Mouse (Mus musculus): ENCODE data around the gene Gm49337. TPM values are rescaled to one million over a fixed set of nuclear protein-coding genes. Genes with fewer than 3 reads are reported as not detected.
"Not testable (repeated sequence)": the region's sequence is repeated elsewhere in the genome, so short reads cannot be mapped to it uniquely, and the experiment has no call there.

Gm49337 gene
- polyA plus RNA-seq, 1 experiment from 2014 or later: not detected

GRCm38 (mm10) chr4:116217661-116218060 is 44.5 kb downstream of the Gm49337 start:
- not testable (repeated sequence) for H3K9me3 ChIP-seq (ENCODE audit: control insufficient read depth, low read length); H3K4me1 ChIP-seq (ENCODE audit: control insufficient read depth, insufficient read depth, low read length); H3K27ac ChIP-seq (ENCODE audit: low read depth, low read length); H3K4me2 ChIP-seq; H3K9ac ChIP-seq (ENCODE audit: low read length); DNase-seq (ENCODE audit: low spot score, missing footprints); H3K36me3 ChIP-seq (ENCODE audit: control insufficient read depth, insufficient read depth, low read length); ATAC-seq (ENCODE audit: low FRiP score); H3K4me3 ChIP-seq (ENCODE audit: low read depth, low read length); H3K27me3 ChIP-seq (ENCODE audit: control insufficient read depth, insufficient read depth, low read length)
- 80% methylated on average over 1 of the region's 1 CpGs for WGBS

GRCm38 (mm10) chr4:116219056-116219455 is 45.9 kb downstream of the Gm49337 start:
- Histone ChIP-seq H3K4me3 (ENCODE audit: low read depth, low read length) (no peak overlapping the region), H3K27me3 (ENCODE audit: control insufficient read depth, insufficient read depth, low read length) (no peaks in the 10 kb centered on the region), H3K27ac (ENCODE audit: low read depth, low read length) (no peak overlapping the region), H3K9ac (ENCODE audit: low read length) (no peak overlapping the region), H3K4me2 (no peak overlapping the region), H3K9me3 (ENCODE audit: control insufficient read depth, low read length) (no peaks in the 10 kb centered on the region), H3K4me1 (ENCODE audit: control insufficient read depth, insufficient read depth, low read length) (peaks cover 3% of the 10 kb centered on the region), H3K36me3 (ENCODE audit: control insufficient read depth, insufficient read depth, low read length) (no peaks in the 10 kb centered on the region)
- DNase-seq (ENCODE audit: low spot score, missing footprints) (no peak), ATAC-seq (ENCODE audit: low FRiP score) (no peak)
- 90% methylated on average over 1 of the region's 1 CpGs for WGBS

GRCm38 (mm10) chr4:116220071-116220650 is 47.0 kb downstream of the Gm49337 start:
- Histone ChIP-seq H3K4me1 (ENCODE audit: control insufficient read depth, insufficient read depth, low read length) (peaks cover 3% of the 10 kb centered on the region), H3K27me3 (ENCODE audit: control insufficient read depth, insufficient read depth, low read length) (no peaks in the 10 kb centered on the region), H3K9me3 (ENCODE audit: control insufficient read depth, low read length) (no peaks in the 10 kb centered on the region), H3K4me2 (peak overlapping the region; percentile 58), H3K4me3 (ENCODE audit: low read depth, low read length) (peak overlapping the region; percentile 73), H3K27ac (ENCODE audit: low read depth, low read length) (peak overlapping the region; percentile 99), H3K9ac (ENCODE audit: low read length) (peak overlapping the region; percentile 82), H3K36me3 (ENCODE audit: control insufficient read depth, insufficient read depth, low read length) (no peaks in the 10 kb centered on the region)
- DNase-seq (ENCODE audit: low spot score, missing footprints): peak; percentile 93
- no peak for ATAC-seq (ENCODE audit: low FRiP score)
- WGBS: 2% methylated on average over 6 of the region's 6 CpGs

- H3K4me1 ChIP-seq (ENCODE audit: control insufficient read depth, insufficient read depth, low read length): peaks cover 3% of the 10 kb centered on the region
- under 1% methylated on average over 23 of the region's 26 CpGs for WGBS
- H3K27me3 ChIP-seq (ENCODE audit: control insufficient read depth, insufficient read depth, low read length): no peaks in the 10 kb centered on the region
- no peak for ATAC-seq (ENCODE audit: low FRiP score)
- peak overlapping the region; percentile 99 for H3K27ac ChIP-seq (ENCODE audit: low read depth, low read length)
- H3K9ac ChIP-seq (ENCODE audit: low read length): peak overlapping the region; percentile 82
- peak; percentile 98 for DNase-seq (ENCODE audit: low spot score, missing footprints)
- no peaks in the 10 kb centered on the region for H3K9me3 ChIP-seq (ENCODE audit: control insufficient read depth, low read length)
- H3K36me3 ChIP-seq (ENCODE audit: control insufficient read depth, insufficient read depth, low read length): no peaks in the 10 kb centered on the region
- peak overlapping the region; percentile 73 for H3K4me3 ChIP-seq (ENCODE audit: low read depth, low read length)
- peak overlapping the region; percentile 58 for H3K4me2 ChIP-seq
Observed at GRCm38 (mm10) chr4:116220780-116221139, 47.6 kb downstream of the Gm49337 start.

- H3K4me1 ChIP-seq (ENCODE audit: control insufficient read depth, insufficient read depth, low read length): peaks cover 3% of the 10 kb centered on the region
- no peaks in the 10 kb centered on the region for H3K9me3 ChIP-seq (ENCODE audit: control insufficient read depth, low read length)
- H3K4me2 ChIP-seq: peak within 1 kb of the TSS; percentile 59
- peak within 1 kb of the TSS; percentile 99 for H3K27ac ChIP-seq (ENCODE audit: low read depth, low read length)
- H3K36me3 ChIP-seq (ENCODE audit: control insufficient read depth, insufficient read depth, low read length): no peaks in the 10 kb centered on the region
- H3K27me3 ChIP-seq (ENCODE audit: control insufficient read depth, insufficient read depth, low read length): no peaks in the 10 kb centered on the region
- DNase-seq (ENCODE audit: low spot score, missing footprints) (peak; percentile 99), ATAC-seq (ENCODE audit: low FRiP score) (peak; percentile 99)
- peak within 1 kb of the TSS; percentile 73 for H3K4me3 ChIP-seq (ENCODE audit: low read depth, low read length)
- under 1% methylated on average over 52 of the region's 53 CpGs for WGBS
- H3K9ac ChIP-seq (ENCODE audit: low read length): peak within 1 kb of the TSS; percentile 99
Observed at GRCm38 (mm10) chr4:116221140-116221851, 48.1 kb downstream of the Gm49337 start, which contains the start of gene Pik3r3. TSS of gene Pik3r3 (plus strand) at chr4:116221618.

GRCm38 (mm10) chr4:116221996-116222842 is 49.0 kb downstream of the Gm49337 start:
- Histone ChIP-seq H3K27me3 (ENCODE audit: control insufficient read depth, insufficient read depth, low read length) (no peaks in the 10 kb centered on the region), H3K36me3 (ENCODE audit: control insufficient read depth, insufficient read depth, low read length) (no peaks in the 10 kb centered on the region), H3K4me2 (peak overlapping the region; percentile 59), H3K4me1 (ENCODE audit: control insufficient read depth, insufficient read depth, low read length) (peaks cover 3% of the 10 kb centered on the region), H3K9me3 (ENCODE audit: control insufficient read depth, low read length) (no peaks in the 10 kb centered on the region), H3K27ac (ENCODE audit: low read depth, low read length) (peak overlapping the region; percentile 99), H3K9ac (ENCODE audit: low read length) (peak overlapping the region; percentile 99), H3K4me3 (ENCODE audit: low read depth, low read length) (peak overlapping the region; percentile 73)
- ATAC-seq (ENCODE audit: low FRiP score) (no peak), DNase-seq (ENCODE audit: low spot score, missing footprints) (peak; percentile 94)
- WGBS: under 1% methylated on average over 23 of the region's 23 CpGs

- H3K27me3 ChIP-seq (ENCODE audit: control insufficient read depth, insufficient read depth, low read length): no peaks in the 10 kb centered on the region
- peak overlapping the region; percentile 59 for H3K4me2 ChIP-seq
- no peaks in the 10 kb centered on the region for H3K9me3 ChIP-seq (ENCODE audit: control insufficient read depth, low read length)
- peak overlapping the region; percentile 73 for H3K4me3 ChIP-seq (ENCODE audit: low read depth, low read length)
- H3K27ac ChIP-seq (ENCODE audit: low read depth, low read length): peak overlapping the region; percentile 99
- peak overlapping the region; percentile 99 for H3K9ac ChIP-seq (ENCODE audit: low read length)
- DNase-seq (ENCODE audit: low spot score, missing footprints): no peak
- no peak for ATAC-seq (ENCODE audit: low FRiP score)
- 1% methylated on average over 6 of the region's 6 CpGs for WGBS
- H3K4me1 ChIP-seq (ENCODE audit: control insufficient read depth, insufficient read depth, low read length): peaks cover 3% of the 10 kb centered on the region
- H3K36me3 ChIP-seq (ENCODE audit: control insufficient read depth, insufficient read depth, low read length): no peaks in the 10 kb centered on the region
Observed at GRCm38 (mm10) chr4:116222843-116223119, 49.6 kb downstream of the Gm49337 start.

- no peak overlapping the region for H3K9ac ChIP-seq (ENCODE audit: low read length)
- no peak overlapping the region for H3K27ac ChIP-seq (ENCODE audit: low read depth, low read length)
- no peaks in the 10 kb centered on the region; the same call in 1 of the 2 replicates for H3K36me3 ChIP-seq (ENCODE audit: control insufficient read depth, insufficient read depth, low read length)
- WGBS: 85% methylated on average over 3 of the region's 3 CpGs
- H3K9me3 ChIP-seq (ENCODE audit: control insufficient read depth, low read length): no peaks in the 10 kb centered on the region
- H3K27me3 ChIP-seq (ENCODE audit: control insufficient read depth, insufficient read depth, low read length): no peaks in the 10 kb centered on the region
- no peak overlapping the region for H3K4me2 ChIP-seq
- H3K4me1 ChIP-seq (ENCODE audit: control insufficient read depth, insufficient read depth, low read length): no peaks in the 10 kb centered on the region
- DNase-seq (ENCODE audit: low spot score, missing footprints): no peak
- no peak overlapping the region for H3K4me3 ChIP-seq (ENCODE audit: low read depth, low read length)
- no peak for ATAC-seq (ENCODE audit: low FRiP score)
Observed at GRCm38 (mm10) chr4:116243377-116243776, 70.2 kb downstream of the Gm49337 start.

- WGBS: 86% methylated on average over 2 of the region's 2 CpGs
- Histone ChIP-seq H3K9ac (ENCODE audit: low read length) (no peak overlapping the region), H3K27ac (ENCODE audit: low read depth, low read length) (no peak overlapping the region), H3K27me3 (ENCODE audit: control insufficient read depth, insufficient read depth, low read length) (no peaks in the 10 kb centered on the region), H3K4me2 (no peak overlapping the region), H3K36me3 (ENCODE audit: control insufficient read depth, insufficient read depth, low read length) (no peaks in the 10 kb centered on the region; the same call in 1 of the 2 replicates), H3K4me3 (ENCODE audit: low read depth, low read length) (no peak overlapping the region), H3K4me1 (ENCODE audit: control insufficient read depth, insufficient read depth, low read length) (no peaks in the 10 kb centered on the region), H3K9me3 (ENCODE audit: control insufficient read depth, low read length) (no peaks in the 10 kb centered on the region)
- DNase-seq (ENCODE audit: low spot score, missing footprints) (no peak), ATAC-seq (ENCODE audit: low FRiP score) (no peak)
Observed at GRCm38 (mm10) chr4:116244240-116244639, 71.1 kb downstream of the Gm49337 start.
